Mouse (Mus musculus) testis, postnatal 10 days (tissue): ENCODE measurements around the gene Htatip2.

Experiments used
- DNase-seq: peaks from one replicate; pipeline ENCODE4 v3.0.0; 2021; ENCODE audit warnings: low spot score

The Htatip2 gene

DNA sequence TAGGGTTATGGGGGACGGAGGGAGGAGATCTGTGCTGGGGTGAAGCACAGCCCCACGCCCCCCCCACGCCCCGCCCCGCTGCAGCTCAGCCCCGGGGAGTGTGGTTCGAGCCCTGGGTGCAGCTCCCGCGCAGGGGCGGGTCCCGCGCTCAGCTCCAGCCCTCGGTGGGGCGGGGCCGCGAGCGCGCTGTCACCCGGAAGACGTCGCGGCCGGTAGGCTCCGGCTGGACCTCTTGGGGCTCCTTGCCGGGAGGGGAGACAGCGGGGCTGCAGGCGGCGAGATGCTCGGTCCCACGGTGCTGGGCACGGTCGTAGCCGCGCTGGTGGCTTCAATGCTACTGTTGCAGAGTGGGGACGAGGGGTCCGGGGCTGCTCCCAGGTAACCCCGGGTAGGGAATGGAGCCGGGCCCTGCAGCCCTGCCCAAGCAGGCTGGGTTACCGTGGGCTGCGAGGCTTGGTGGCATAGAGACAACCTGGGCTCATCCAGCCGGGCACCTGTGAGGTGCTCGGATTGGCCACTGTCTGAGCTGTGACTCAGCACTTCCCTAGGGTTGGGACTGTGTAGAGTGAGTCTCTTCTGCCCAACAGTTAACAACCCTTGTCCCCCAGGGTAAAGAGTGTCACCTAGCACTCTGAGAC is at the start of gene Htatip2:
TSS of gene Htatip2 (plus strand) at position 182 of the 638 bp plus-strand sequence.
- DNase-seq = peak; percentile 58

DNA sequence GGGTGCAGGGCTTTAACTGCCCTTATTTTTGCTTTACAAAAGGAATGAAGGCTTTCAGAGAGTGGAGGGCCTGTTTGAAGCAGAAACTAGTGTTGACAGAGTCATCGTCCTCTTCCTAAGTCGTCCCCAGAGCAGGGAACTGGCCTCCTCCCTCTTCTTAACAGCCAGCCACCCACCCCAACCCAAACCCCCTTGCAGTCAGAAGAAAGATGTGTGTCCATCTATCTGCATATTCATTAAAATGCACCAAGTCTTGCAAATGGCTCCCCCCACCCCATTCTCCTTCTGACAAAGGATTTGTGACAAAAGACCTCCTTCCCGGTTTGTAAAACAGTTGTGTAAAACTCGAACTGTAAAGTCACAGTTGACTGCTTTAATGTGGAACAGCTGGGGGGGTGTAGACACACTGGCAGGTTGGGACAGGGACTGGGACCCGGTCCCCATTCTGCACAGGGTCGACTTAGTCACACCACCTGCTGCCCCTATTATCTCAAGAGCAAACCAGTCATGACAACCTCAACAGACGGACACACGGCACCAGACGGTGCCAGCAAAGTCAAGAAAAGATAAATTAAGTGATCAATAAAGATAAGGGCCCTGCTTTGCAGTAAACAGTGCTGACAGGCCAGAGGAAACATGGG is 49.4 kb upstream of the Htatip2 start:
- DNase-seq = no peak

DNA sequence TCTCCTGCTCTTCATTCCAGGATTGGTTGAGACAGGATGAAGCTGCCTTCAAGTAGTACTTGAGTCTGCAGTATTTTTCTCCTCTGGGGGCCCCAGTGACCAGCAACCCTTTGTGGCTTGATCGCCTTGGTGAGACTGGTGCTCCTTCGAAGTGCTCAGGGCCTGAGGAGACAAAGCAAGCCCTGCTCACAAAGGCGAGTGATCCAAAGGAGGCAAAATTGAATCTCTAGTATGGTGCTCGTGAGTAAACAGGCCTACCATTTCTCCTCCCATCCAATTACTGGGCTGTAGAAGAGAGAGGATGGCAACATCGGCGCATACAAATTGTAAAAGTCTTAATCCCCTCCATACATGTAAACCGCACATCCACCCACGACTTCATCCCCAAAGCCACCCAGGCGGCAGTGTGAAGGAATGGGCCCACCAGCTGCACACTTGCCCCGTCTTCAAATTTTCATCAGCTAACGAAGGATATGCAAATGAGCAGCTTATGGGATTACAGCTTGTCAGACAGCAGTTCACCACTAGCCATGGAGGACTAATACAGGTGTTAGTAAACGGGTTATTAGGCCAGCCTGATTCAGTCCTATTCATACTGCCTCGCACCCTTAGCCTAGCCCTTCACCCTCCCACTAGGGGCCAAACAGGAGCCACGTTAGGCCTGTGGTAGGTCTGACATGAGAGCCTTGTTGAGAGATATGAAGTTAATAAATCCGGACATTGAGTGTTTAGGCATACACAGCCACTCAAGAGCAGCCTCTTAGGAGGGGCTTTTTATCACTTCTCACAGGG is 40.8 kb upstream of the Htatip2 start:
- no peak for DNase-seq

DNA sequence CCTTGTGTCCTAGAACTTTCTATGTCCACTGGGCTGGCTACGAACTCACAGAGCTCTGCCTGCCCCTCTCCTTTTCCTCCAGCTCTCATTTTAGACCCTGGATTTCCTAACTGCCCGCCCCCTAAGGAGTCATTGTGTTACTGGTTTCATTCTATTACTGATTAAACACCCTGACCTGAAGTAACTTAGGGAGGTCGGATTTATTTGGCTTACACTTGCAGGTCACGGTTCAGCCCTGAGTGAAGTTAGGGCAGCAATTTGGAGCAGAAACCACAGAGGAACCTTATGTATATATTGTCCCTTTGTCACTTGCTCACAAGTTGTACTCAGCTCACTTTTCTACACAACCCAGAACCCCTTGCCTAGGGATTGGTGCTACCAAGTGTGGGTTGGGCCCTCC is 24.6 kb upstream of the Htatip2 start:
- DNase-seq = no peak

DNA sequence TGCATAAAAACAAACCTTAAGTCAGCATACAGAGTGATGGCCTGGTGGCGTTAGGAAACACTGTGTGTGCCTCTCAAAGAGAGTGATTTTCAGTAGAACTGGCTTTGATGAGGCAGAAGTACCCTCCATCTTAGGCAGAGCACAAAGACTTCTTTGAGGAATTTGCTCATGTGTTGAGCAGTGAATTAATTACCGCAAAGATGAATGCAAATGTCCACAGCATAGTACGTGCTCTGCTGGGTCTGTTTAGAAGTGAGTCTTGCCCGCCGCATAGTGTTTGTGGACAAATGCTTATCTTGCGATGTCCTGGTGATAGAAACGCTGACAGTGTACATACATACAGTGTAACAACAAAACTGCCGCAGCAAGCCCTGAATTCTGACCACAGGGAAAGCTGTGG is 19.5 kb upstream of the Htatip2 start:
- DNase-seq = no peak

DNA sequence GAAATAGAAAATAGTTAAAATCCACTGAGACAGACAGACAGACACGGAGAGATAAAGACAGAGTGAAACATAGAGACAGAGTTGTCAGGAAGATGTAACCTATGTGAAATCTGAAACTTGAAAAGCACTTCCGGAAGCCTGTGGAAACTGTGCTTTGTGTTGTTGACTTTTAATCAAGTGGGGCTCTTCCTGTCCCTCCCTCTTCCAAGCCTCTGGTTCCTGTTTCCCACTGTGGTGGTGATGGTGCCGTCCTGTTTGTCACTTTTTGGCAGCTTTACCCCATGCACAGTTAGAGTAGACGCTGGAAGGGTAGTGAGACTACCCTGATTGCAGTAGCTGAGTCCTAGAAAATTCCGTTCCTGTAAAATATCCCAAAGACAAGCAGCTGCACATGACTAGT is 17.4 kb upstream of the Htatip2 start:
- DNase-seq = no peak

DNA sequence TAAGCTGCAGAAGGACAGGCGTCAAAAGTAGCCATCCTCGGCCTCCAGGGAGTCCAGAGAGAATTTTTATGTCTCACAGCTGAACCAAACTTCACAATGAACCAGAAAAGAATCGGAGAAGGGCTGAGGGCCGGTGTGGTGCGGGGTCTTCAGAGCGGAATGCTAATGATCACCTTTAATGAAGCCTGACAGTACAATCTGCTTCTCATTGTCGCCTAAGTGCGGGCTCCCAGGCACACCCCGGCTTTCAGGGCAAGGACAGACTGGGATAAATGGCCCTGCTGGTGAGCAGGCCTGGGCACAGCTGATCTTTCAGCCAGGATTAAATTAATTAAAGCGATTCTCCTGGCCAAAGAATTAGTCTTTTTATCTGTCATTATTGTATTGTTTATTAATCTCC is 17.0 kb upstream of the Htatip2 start:
- DNase-seq = no peak

DNA sequence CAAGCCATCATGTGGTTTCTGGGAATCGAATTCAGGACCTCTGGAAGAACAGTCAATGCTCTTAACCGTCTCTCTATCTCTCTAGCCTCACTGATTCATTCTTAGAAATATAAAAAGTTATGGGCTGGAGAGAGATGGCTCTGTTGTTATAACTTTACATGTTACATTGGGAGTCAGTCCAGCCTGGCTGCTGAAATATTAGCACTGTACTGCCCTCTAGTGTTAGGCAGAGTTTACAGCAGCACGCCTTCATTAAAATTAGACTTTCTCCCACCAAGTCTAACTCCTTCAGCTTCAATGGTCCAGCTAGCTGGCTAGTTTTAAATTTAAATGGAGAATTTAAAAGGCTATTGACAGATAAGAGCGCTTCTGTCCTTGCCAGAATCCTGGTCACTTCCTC is 7.8 kb upstream of the Htatip2 start:
- DNase-seq = peak; percentile 47

DNA sequence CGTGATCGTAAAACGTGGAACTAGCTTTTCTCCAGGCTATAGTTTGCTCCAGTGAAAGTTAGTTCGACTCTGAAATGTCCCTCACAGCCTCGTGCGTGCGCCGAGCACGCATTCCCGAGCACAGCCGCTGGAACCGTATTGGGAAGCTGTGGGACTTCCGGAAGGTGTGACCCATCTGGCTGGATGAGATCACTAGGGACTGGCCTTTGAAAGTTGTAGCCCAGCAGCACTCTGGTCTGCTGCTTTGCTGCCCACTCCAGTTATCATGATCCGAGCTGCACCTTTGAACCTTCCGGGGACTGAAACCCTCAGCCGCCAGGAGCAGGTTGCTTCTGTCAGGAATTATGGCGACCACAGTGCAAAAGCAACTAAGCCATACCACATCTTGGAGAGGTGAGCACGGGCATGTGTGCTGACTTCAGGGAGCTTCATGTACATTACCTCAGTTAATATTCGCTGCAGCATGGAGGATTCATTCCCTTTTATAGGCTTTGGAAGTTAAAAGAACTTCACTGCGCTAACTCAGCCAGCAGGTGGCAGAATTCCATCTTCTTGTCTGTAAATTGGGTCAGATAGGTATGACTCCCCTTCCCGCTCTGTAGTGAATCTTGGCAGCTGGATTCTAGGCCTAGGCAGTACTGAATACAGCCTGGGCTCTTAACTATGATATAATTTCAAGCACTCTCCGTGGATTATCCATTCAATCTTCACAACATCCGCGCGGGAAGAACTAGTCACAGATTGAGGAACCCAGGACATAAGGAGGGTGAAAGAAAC is 6.0 kb upstream of the Htatip2 start:
- DNase-seq = peak; percentile 63

DNA sequence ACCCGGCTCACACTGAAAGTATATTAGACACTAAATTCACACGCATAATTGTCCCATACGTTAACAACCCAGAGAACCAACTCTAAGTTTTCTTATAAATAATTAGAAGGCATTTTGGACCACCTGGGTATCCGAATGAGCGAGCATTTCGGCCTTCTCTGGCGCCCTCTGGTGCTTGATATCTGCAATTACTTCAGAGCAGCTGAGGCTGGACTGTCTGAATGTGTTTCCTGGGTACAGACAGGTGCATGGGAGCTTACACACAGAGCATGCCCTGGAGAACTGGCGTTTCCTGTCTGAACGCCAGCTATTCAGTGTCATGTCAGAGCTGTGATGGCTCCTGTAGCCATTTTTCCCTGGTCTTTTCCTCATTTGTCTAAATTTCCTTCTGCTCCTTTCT is 4.1 kb upstream of the Htatip2 start:
- DNase-seq = peak; percentile 75

DNA sequence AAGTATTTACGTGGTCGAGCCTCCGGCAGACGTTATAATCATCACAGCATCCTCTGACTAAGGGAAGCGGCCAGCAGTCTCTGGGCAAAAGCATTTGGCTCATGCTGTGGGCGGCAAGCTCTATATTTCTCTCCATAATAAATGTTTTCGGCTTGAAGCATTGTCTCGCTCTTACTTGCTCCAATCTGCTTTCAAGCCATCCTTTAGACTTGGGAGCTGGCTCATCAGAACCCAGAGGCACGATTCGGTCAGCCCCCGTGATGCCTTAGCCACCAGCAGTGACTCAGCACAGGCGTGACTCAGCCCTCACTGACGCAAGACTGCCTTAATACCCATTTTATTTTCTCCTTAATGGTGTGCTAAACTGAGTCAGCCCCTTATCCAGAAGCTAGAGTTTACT is 3.7 kb downstream of the Htatip2 start:
- DNase-seq = no peak

DNA sequence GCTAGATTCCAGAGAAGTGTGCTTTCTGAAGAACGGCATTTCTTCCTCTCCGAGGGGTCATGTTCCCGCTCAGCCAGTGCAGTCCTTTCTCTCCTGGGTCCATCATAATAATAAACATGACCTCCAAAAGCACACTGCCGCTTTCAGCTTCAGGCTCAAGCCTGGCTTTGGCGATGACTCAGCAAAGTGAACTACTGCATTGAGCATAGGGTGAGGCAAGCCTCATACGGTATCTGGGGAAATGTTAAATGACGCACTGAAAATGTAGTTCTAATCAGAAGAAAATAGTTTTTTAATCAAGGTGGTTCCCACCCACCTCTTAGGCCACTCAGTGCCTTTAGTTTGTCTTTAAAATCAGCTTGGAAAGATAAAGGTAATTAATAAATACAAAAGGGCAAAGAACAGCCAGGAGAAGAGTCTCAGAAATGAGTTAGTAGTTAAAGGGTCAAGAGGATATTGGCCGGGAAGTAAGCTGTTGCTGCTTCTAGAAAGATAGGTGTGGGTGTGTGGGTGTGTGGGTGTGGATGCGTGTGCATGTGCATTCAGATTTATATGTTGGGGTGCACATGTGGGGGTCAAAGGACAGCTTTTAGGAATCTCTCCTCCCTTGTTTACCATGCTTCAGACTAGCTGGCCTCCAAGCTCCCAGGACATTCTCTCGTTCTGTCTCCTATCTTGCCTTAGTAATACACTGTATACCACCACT is 5.2 kb downstream of the Htatip2 start:
- DNase-seq = no peak

DNA sequence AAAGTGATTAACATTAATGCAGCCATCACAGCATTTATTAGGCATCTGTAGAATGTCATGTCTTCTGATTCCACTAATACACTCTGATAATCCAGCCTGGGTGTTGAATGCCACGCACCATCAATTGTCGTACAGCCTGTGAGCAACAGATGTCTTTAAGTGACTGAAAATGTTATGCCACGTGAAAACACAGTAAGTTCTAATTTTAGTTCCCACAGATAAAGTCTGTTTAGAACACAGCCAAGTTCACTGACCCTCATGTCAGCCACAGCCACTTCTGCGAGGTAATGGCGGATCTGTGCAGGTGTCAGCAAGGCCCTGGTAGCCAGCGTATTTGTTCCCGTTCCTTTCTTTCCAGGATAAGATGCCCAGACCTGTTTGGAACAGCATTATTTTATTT is 7.3 kb downstream of the Htatip2 start:
- no peak for DNase-seq

DNA sequence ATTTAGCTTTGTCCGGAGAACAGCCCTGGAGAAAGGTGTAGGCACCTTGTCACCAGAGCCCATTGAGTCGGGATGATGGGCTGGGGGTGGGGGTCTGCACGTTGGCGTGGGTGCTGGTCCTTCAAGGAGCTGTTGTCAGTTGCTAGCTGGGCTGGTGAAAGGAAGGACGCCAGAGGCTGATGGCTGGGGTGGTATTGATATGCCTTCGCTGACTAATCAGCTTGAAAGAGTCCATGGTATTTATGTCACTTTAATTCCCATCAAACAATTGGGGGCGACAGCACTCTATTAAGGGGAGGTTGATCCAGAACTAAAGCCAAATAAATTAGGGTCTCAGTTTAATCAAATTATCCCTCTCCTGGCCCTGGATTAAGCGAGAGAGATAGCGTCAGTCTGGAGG is 9.6 kb downstream of the Htatip2 start:
- no peak for DNase-seq

DNA sequence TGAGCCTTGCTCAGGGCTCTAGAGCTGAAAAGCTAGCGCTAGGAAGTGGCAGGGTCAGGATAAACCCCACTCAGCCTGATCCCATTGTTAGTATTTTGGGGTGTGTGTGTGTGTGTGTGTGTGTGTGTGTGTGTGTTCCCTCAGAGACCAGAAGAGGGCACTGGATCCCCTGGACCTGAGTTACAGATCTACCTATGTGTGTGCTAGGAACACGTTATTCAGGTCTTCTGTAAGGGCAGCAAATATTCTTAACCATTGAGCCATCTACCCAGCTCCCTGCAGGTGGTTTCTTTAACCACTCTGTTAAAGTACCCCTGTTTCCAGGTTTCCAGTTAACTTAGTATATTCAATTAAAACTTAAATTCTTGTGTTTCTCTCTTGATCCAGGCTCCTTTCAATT is 15.5 kb downstream of the Htatip2 start:
- DNase-seq = no peak

DNA sequence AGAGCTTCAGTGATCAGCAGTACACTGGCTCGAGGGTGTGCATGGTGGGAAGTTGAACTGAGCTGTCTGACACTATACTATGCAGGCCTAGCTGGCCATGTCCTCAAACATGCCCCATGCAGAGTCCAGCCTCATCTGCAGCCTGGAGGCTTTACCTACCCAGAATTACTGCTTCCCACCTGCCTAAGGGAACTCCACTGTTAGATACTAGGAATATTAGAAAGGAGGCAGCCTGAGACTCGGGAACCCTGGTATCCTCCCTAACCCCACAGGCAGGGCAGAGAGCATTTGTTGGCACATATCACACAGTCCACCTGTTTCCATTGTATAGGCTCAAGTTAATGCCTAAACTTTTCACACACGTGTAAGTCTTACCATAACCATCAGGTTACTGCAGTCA is 18.7 kb downstream of the Htatip2 start:
- DNase-seq = no peak

DNA sequence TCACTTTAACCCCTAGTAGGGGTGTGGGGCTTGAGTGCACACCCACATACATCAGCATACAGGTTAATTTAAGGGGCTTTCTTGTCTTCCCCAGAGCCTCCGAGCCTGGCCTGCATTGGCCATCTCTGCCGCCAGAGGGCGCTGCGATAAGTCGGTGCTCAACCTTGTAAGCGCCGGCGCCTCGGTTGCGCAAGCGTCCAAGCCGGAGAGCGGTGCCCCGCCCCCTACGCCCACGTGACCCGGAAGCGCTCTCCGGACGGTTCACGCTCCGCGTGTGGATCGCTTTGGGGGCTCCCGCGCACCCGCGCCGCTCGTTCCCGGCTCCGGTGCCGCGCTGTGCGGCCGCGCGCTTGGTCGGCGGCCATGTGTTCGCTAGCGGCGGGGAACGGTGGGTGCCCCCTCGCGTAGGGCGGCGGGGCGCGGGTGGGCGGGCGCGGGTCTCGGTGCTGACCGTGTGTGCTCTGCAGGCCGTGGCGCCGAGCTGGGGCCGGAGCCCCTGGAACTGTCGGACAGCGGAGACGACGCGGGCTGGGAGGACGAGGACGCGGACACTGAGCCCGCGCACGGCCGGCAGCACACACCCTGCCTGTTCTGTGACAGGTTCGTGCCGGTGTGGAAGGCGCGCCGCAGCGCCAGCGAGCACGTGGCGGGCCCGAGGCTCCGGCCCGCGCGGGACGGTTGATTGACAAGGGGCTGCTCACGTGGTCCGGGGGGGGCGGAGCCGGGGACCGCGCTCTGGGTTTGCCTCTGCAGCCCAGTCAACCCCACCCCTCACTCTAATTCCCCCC is 19.4 kb downstream of the Htatip2 start, which contains the start of gene Prmt3:
TSS of gene Prmt3 (plus strand) at position 233 of the 788 bp plus-strand sequence.
- DNase-seq = peak; percentile 100

DNA sequence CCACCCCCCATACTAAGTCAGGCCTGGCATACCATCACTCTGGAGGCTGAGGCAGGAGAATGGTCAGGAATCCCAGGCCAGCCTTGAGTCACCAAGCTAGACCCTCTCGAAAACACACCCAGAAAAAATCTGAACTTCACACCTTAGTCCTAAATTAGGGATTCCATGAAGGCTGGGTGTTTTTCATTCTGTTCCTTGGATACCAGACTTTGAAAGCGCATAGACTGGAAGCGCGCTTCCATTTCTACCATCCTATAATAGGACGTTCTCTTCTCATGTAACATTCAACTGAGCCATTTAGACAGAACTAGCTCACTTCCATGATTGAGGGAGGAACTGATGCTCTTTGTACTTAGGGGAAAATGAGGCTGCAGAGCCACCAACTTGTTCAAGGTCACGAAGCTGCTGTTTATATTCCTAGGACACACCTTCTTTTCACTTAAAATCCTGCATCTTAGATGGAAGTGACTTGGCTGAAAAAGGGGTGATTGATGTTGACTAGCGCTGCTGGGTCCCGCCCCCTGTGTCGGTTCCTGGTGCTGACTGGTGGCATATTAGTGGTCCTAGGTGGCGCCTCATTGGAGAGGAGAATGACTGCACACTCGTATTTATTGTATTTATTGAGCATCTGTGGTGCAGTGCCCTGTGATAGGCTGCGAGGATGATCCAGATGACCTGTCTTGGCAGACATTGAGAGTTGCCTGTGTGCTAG is 20.1 kb downstream of the Htatip2 start:
- DNase-seq = no peak

DNA sequence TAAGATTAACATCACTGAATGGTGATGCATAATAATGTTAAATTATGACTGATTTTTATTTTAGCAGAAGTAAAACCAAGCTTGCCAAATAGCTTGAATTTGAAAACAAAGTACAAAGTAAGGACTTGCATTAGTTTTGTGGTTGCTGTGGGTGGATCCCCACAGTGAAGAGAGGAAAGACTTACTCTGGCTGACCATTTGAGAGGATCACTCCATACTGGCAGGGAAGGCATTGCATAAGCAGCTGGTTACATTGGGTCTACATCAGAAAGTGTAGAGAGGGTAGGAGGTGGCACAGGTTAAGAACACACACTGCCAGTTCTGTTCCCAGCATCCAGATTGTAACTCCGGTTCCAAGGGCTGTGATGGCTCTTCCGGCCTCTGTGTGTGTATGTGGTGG is 24.1 kb downstream of the Htatip2 start:
- DNase-seq = no peak

DNA sequence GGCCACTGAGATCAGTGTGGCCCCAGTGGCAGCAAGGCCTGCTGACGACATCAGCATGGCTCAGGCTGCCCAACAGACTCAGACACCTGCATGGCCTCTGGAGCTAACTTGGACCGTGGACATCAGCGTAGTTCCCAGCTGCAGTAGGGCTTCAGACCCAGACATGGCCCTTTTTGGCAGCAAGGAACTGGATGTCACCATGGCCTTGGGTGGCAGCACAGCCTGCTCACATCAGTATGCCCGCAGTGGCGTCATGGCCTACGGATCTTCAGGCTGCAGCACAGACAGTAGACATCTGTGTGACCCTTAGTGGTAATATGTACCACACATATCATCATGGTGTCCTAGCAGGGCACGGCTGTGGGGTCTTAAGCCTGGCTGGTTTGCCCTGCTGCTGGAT is 26.2 kb downstream of the Htatip2 start:
- DNase-seq = no peak
